Mouse (Mus musculus): ENCODE data around the gene Cd2.

DNA sequence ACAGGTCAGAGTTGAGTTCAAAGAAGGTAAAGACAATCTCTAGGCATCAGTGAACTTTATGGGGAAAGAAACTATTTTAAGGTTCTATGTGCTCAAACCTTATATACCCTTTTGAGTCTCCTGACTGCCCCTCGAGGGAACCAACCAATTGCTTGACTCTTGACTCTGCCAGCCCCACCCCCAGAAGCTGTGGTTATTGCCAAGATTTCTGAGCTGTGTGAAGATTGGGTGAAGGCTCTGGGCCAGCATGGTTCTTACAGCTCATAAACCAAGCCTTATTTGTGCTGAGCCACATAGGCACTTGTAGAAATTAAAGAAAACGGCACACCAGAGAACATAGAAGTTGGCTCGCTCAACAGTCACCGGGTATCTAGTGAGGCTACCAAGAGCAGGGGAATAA lies 48.5 kb downstream of the Cd2 start:
- TF ChIP-seq POLR2A (IDR thresholded peaks at IDR 0.05; ENCODE audit: borderline replicate concordance, control insufficient read depth, low read depth, low read length) (no peak), CTCF (IDR thresholded peaks at IDR 0.05; ENCODE audit: control insufficient read depth, insufficient read depth, low read length) (no peak)

Measured in bone marrow, adult 2 months (tissue).